16 mouse cellular contexts compared by ENCODE assay signal in genomic region chr19:53799885-53800284, GRCm38 (mm10).
A peak's percentile ranks its signal among the peaks of the same experiment; 100 is the strongest.
DNase-seq lines count a peak whose midpoint lies in the region; ATAC-seq and TF ChIP-seq lines count a peak whose summit lies in the region.
"Had no signal": no experiment of that assay in that cellular context is flagged by ENCODE, and none has a peak within 500 bp of the region (broad histone marks: within the 10 kb centered on the region; RNA-seq: fewer than 3 reads in every experiment).

No protein-coding gene starts in this region.

- WGBS in heart, embryonic 11.5 days (ENCODE audit: insufficient replicate concordance), result 18% methylated on average over 11 of the region's 11 CpGs
- 13% methylated on average over 11 of the region's 11 CpGs for WGBS in heart, embryonic 13.5 days
- WGBS in liver, embryonic 11.5 days, result 21% methylated on average over 11 of the region's 11 CpGs
- 66% methylated on average over 11 of the region's 11 CpGs for WGBS in stomach, postnatal 0 days

- ATAC-seq in heart, embryonic 11.5 days (replicated peaks; ENCODE audit: insufficient number of reproducible peaks, low FRiP score, low TSS enrichment), result peak; percentile 32; the same call in 1 of the 2 replicates
- no peak for ATAC-seq in heart, embryonic 13.5 days (ENCODE audit: extremely low read depth, insufficient number of reproducible peaks, low FRiP score, low TSS enrichment)
- peak; percentile 84 for ATAC-seq in liver, embryonic 11.5 days (replicated peaks; ENCODE audit: low FRiP score)
- ATAC-seq in stomach, postnatal 0 days (ENCODE audit: low FRiP score, low TSS enrichment), result peak; percentile 68
- ATAC-seq: midbrain, embryonic 13.5 days had no signal

- no peak for TF ChIP-seq EP300 in stomach, postnatal 0 days (optimal IDR thresholded peaks at IDR 0.05)

- no peak overlapping the region for H3K4me3 ChIP-seq in heart, embryonic 11.5 days (ENCODE audit: low read depth, low read length)
- no peak overlapping the region for H3K4me3 ChIP-seq in heart, embryonic 13.5 days
- no peak overlapping the region for H3K4me3 ChIP-seq in liver, embryonic 11.5 days (ENCODE audit: low read depth, low read length)
- H3K4me3 ChIP-seq in stomach, postnatal 0 days (ENCODE audit: low read depth, low read length), result no peak overlapping the region
- H3K4me3 ChIP-seq: embryonic facial prominence, embryonic 12.5 days; lung, embryonic 15.5 days; midbrain, embryonic 13.5 days; neural tube, embryonic 15.5 days had no signal

- no peaks in the 10 kb centered on the region for H3K27me3 ChIP-seq in heart, embryonic 11.5 days (ENCODE audit: control insufficient read depth, insufficient read depth, low read length)
- H3K27me3 ChIP-seq in heart, embryonic 13.5 days (replicated peaks), result no peaks in the 10 kb centered on the region
- no peaks in the 10 kb centered on the region for H3K27me3 ChIP-seq in liver, embryonic 11.5 days (replicated peaks; ENCODE audit: control insufficient read depth, insufficient read depth, low read length)
- H3K27me3 ChIP-seq in stomach, postnatal 0 days (ENCODE audit: control insufficient read depth, insufficient read depth, low read length), result no peaks in the 10 kb centered on the region
- H3K27me3 ChIP-seq: embryonic facial prominence, embryonic 12.5 days; lung, embryonic 15.5 days; midbrain, embryonic 13.5 days; neural tube, embryonic 15.5 days; Patski had no signal

- no peaks in the 10 kb centered on the region for H3K36me3 ChIP-seq in heart, embryonic 11.5 days (ENCODE audit: control insufficient read depth, insufficient read depth, low read length)
- no peaks in the 10 kb centered on the region for H3K36me3 ChIP-seq in heart, embryonic 13.5 days
- H3K36me3 ChIP-seq in liver, embryonic 11.5 days (ENCODE audit: control insufficient read depth, insufficient read depth, low read length), result no peaks in the 10 kb centered on the region
- H3K36me3 ChIP-seq in stomach, postnatal 0 days (ENCODE audit: control insufficient read depth, insufficient read depth, low read length), result no peaks in the 10 kb centered on the region
- H3K36me3 ChIP-seq: embryonic facial prominence, embryonic 12.5 days; lung, embryonic 15.5 days; midbrain, embryonic 13.5 days; neural tube, embryonic 15.5 days had no signal

- H3K9ac ChIP-seq in heart, embryonic 11.5 days (ENCODE audit: low read depth, low read length), result 0 out of 2 replicates have a peak overlapping the region, but pooled peaks have one; percentile 11
- H3K9ac ChIP-seq in heart, embryonic 13.5 days, result no peak overlapping the region
- peak overlapping the region; percentile 42; the same call in 1 of the 2 replicates for H3K9ac ChIP-seq in liver, embryonic 11.5 days (ENCODE audit: low read depth, low read length)
- H3K9ac ChIP-seq in stomach, postnatal 0 days (ENCODE audit: low read length), result no peak overlapping the region
- H3K9ac ChIP-seq: embryonic facial prominence, embryonic 12.5 days; lung, embryonic 15.5 days; midbrain, embryonic 13.5 days; neural tube, embryonic 15.5 days had no signal

- intact Hi-C loops in heart, postnatal 36 days (cut with DNase I), result no loop called here
- intact Hi-C loops in left cerebral cortex, postnatal 14 days (cut with DNase I), result no loop called here

- no peak for TF ChIP-seq CTCF in stomach, postnatal 0 days (IDR thresholded peaks at IDR 0.05; ENCODE audit: low read depth)

- no peaks in the 10 kb centered on the region for H3K9me3 ChIP-seq in heart, embryonic 11.5 days (replicated peaks; ENCODE audit: control insufficient read depth, low read length)
- H3K9me3 ChIP-seq in heart, embryonic 13.5 days, result no peaks in the 10 kb centered on the region
- no peaks in the 10 kb centered on the region for H3K9me3 ChIP-seq in liver, embryonic 11.5 days (ENCODE audit: control insufficient read depth, low read length)
- no peaks in the 10 kb centered on the region for H3K9me3 ChIP-seq in stomach, postnatal 0 days (ENCODE audit: control insufficient read depth, low read length)
- H3K9me3 ChIP-seq: embryonic facial prominence, embryonic 12.5 days; lung, embryonic 15.5 days; midbrain, embryonic 13.5 days; neural tube, embryonic 15.5 days had no signal

- H3K4me1 ChIP-seq in heart, embryonic 11.5 days (ENCODE audit: control insufficient read depth, insufficient read depth, low read length), result peaks cover 64% of the 10 kb centered on the region
- H3K4me1 ChIP-seq in heart, embryonic 13.5 days, result peaks cover 98% of the 10 kb centered on the region
- peaks cover 45% of the 10 kb centered on the region for H3K4me1 ChIP-seq in liver, embryonic 11.5 days (replicated peaks; ENCODE audit: control insufficient read depth, insufficient read depth, low read length)
- H3K4me1 ChIP-seq in stomach, postnatal 0 days (replicated peaks; ENCODE audit: control insufficient read depth, insufficient read depth), result no peaks in the 10 kb centered on the region
- H3K4me1 ChIP-seq: midbrain, embryonic 13.5 days; neural tube, embryonic 15.5 days had no signal

- H3K4me2 ChIP-seq in heart, embryonic 11.5 days, result peak overlapping the region; percentile 11
- peak overlapping the region; percentile 18; the same call in 1 of the 2 replicates for H3K4me2 ChIP-seq in heart, embryonic 13.5 days
- peak overlapping the region; percentile 31 for H3K4me2 ChIP-seq in liver, embryonic 11.5 days
- no peak overlapping the region for H3K4me2 ChIP-seq in stomach, postnatal 0 days (replicated peaks; ENCODE audit: low read depth)
- H3K4me2 ChIP-seq: embryonic facial prominence, embryonic 12.5 days; lung, embryonic 15.5 days; midbrain, embryonic 13.5 days; neural tube, embryonic 15.5 days had no signal

- no peak for DNase-seq in heart, postnatal 36 days
- DNase-seq in liver, embryonic 11.5 days (ENCODE audit: low spot score), result no peak
- peak; percentile 26 for DNase-seq in stomach, postnatal 0 days (ENCODE audit: low spot score)
- DNase-seq in thymus, postnatal 10 days (ENCODE audit: low spot score in 2 of 2), result no peak
- DNase-seq in embryo, embryonic 11 days, result no peak
- no peak for DNase-seq in left cerebral cortex, postnatal 14 days (ENCODE audit: low spot score in 2 of 2)
- DNase-seq: cerebellum, adult 11 months; kidney, adult 8-10 months; right cerebral cortex, postnatal 4 days had no signal

- H3K27ac ChIP-seq in heart, embryonic 11.5 days (ENCODE audit: low read depth, low read length), result peak overlapping the region; percentile 81
- peak overlapping the region; percentile 95 for H3K27ac ChIP-seq in heart, embryonic 13.5 days (replicated peaks)
- peak overlapping the region; percentile 83 for H3K27ac ChIP-seq in liver, embryonic 11.5 days (ENCODE audit: low read depth, low read length)
- H3K27ac ChIP-seq in stomach, postnatal 0 days (replicated peaks), result no peak overlapping the region
- H3K27ac ChIP-seq: embryonic facial prominence, embryonic 12.5 days; lung, embryonic 15.5 days; midbrain, embryonic 13.5 days; neural tube, embryonic 15.5 days had no signal

Comparison
In these comparisons a context has a peak if more than half of its experiments do, and no peak if none do; other contexts are left out.
1. H3K9ac ChIP-seq: peak in heart, embryonic 11.5 days (single experiment) and liver, embryonic 11.5 days (single experiment); none in heart, embryonic 13.5 days (single experiment) and stomach, postnatal 0 days (single experiment).